Mouse (Mus musculus) midbrain, embryonic 11.5 days (tissue): ENCODE results near the gene Fap. TPM values are rescaled to one million over a fixed set of nuclear protein-coding genes. Genes with fewer than 3 reads are reported as not detected.

Experiments
- ATAC-seq: fragments of 200-750 bp; cut with Nextera tagmentation; 2 replicates; pipeline ENCODE4 v1.8.0; 2017; ENCODE audit warnings: moderate TSS enrichment, moderate library complexity; ENCODE audit not compliant: low FRiP score
- DNase-seq: peaks from one replicate; pipeline ENCODE4 v3.0.0; 2015; ENCODE audit warnings: low spot score; ENCODE audit errors: missing footprints
- H3K27ac ChIP-seq: fragments of 300-500 bp; sonication (generic); 2 replicates; pipeline ENCODE4 v1.5.1; 2014; ENCODE audit warnings: low read depth, low read length
- H3K27me3 ChIP-seq: fragments of 300-500 bp; sonication (generic); 2 replicates; pipeline ENCODE4 v1.6.1; 2014; ENCODE audit warnings: mild to moderate bottlenecking, low read length, moderate library complexity, mixed read lengths; ENCODE audit not compliant: control insufficient read depth, insufficient read depth
- H3K36me3 ChIP-seq: fragments of 300-500 bp; sonication (generic); 2 replicates; pipeline ENCODE4 v1.6.1; 2014; ENCODE audit warnings: mild to moderate bottlenecking, low read length, moderate library complexity, mixed read lengths; ENCODE audit not compliant: control insufficient read depth, insufficient read depth
- H3K4me1 ChIP-seq: fragments of 300-500 bp; sonication (generic); 2 replicates; pipeline ENCODE4 v1.6.1; 2014; ENCODE audit warnings: low read length; ENCODE audit not compliant: control insufficient read depth, insufficient read depth
- H3K4me2 ChIP-seq: fragments of 300-500 bp; sonication (generic); 2 replicates; pipeline ENCODE4 v1.6.1; 2014; ENCODE audit warnings: mild to moderate bottlenecking, moderate library complexity
- H3K4me3 ChIP-seq: fragments of 300-500 bp; sonication (generic); 2 replicates; pipeline ENCODE4 v1.5.1; 2014; ENCODE audit warnings: low read depth, low read length
- H3K9ac ChIP-seq: fragments of 300-500 bp; sonication (generic); 2 replicates; pipeline ENCODE4 v1.6.1; 2014; ENCODE audit warnings: low read length
- H3K9me3 ChIP-seq: fragments of 300-500 bp; sonication (generic); 2 replicates; pipeline ENCODE4 v1.6.1; 2016; ENCODE audit warnings: low read length; ENCODE audit not compliant: control insufficient read depth
- WGBS: fragments of 180-500 bp; shearing (Covaris S2); extraction: QIAGEN DNeasy Blood & Tissue Kit; methylation state at CpG from one replicate; pipeline ENCODE4 v1.1.7; 2014; 5-methylcytosine and 5-hydroxymethylcytosine counted together
- polyA plus RNA-seq: library from polyadenylated mRNA; unstranded; fragments of >200 nt; fragmentation: Nextera tagmentation; extraction: Ambion mirVana; gene quantifications from 2 replicates; pipeline ENCODE4 v1.2.1, GENCODE M21; 2014

Fap gene
- polyA plus RNA-seq, 1 experiment from 2014 or later, result 1.6 TPM

- Histone ChIP-seq H3K4me3 (no peak overlapping the region), H3K27ac (no peak overlapping the region), H3K4me2 (no peak overlapping the region), H3K9ac (no peak overlapping the region), H3K27me3 (no peaks in the 10 kb centered on the region), H3K4me1 (no peaks in the 10 kb centered on the region), H3K36me3 (no peaks in the 10 kb centered on the region), H3K9me3 (no peaks in the 10 kb centered on the region)
- DNase-seq (no peak), ATAC-seq (no peak)
- 77% methylated on average over 18 of the region's 18 CpGs for WGBS
Observed at GRCm38 (mm10) chr2:62459241-62460174, 114.4 kb downstream of the Fap start.

DNA sequence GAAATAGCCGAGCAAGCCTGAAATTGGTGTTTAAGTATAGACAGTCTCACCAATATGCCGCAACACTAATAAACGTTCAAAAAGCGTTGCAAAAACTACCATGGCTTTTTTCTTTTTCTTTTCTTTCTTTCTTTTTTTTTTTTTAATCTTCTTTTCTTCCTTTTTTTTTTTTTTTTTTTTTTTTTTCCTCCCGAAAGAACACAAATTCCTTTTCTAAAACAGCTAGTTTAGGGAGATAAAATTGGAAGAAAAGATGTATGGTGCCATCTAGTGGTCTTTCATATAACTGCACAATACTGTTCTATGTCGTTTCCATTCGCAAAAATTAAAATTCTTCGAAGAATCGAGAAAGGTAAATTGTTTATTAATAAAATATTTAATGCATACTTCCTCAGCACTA, 115.8 kb downstream of the Fap start:
- Histone ChIP-seq H3K36me3 (no peaks in the 10 kb centered on the region), H3K27ac (no peak overlapping the region), H3K27me3 (no peaks in the 10 kb centered on the region), H3K4me1 (no peaks in the 10 kb centered on the region), H3K9ac (no peak overlapping the region), H3K9me3 (no peaks in the 10 kb centered on the region), H3K4me3 (no peak overlapping the region), H3K4me2 (no peak overlapping the region)
- ATAC-seq, result peak; percentile 12; the same call in 1 of the 2 replicates
- no peak for DNase-seq
- 43% methylated on average over 9 of the region's 9 CpGs for WGBS

GRCm38 (mm10) chr2:62454991-62455390, 118.9 kb downstream of the Fap start:
- no peak overlapping the region for H3K4me2 ChIP-seq
- H3K9ac ChIP-seq, result no peak overlapping the region
- no peaks in the 10 kb centered on the region for H3K4me1 ChIP-seq
- H3K9me3 ChIP-seq, result no peaks in the 10 kb centered on the region
- H3K27ac ChIP-seq, result no peak overlapping the region
- DNase-seq (no peak), ATAC-seq (no peak)
- WGBS, result 88% methylated on average over 11 of the region's 11 CpGs
- H3K4me3 ChIP-seq, result no peak overlapping the region
- H3K36me3 ChIP-seq, result no peaks in the 10 kb centered on the region
- no peaks in the 10 kb centered on the region for H3K27me3 ChIP-seq

DNA sequence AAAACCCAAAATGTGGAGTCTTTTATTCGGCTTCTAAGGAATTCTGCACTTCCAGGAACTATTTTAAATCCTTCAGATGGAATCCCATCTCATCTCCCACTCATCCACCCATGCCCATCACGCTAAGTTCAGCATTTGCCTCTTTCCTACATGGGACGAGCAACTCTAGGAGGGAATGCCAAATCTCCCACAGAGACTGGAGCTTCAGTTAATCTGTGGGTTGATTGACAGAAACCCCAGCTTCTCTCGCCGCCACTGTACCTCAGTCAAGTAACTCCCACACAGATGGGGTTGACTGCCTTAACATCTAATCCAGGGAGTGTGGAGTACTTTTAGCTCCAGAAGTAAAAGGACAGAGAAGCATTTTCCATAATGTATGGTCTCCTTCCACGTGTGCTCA, 119.8 kb downstream of the Fap start:
- ATAC-seq (no peak), DNase-seq (no peak)
- H3K9me3 ChIP-seq, result no peaks in the 10 kb centered on the region
- H3K4me1 ChIP-seq, result no peaks in the 10 kb centered on the region
- no peak overlapping the region for H3K4me2 ChIP-seq
- H3K27ac ChIP-seq, result no peak overlapping the region
- no peak overlapping the region for H3K4me3 ChIP-seq
- no peak overlapping the region for H3K9ac ChIP-seq
- no peaks in the 10 kb centered on the region for H3K36me3 ChIP-seq
- WGBS, result 76% methylated on average over 6 of the region's 6 CpGs
- no peaks in the 10 kb centered on the region for H3K27me3 ChIP-seq

Other genes with a start within 250 kb of the Fap start
- 0.80 and 1.2 TPM in 2 replicates for gene Dpp4, start 161.8 kb downstream of the Fap start, polyA plus RNA-seq
- gene Gcg, start 90.4 kb downstream of the Fap start, polyA plus RNA-seq, result not detected in 2 replicates
- gene Ifih1, start 72.2 kb upstream of the Fap start, polyA plus RNA-seq, result 0.93 and 1.3 TPM in 2 replicates
- 1.8 and 2.2 TPM in 2 replicates for gene Gca, start 90.2 kb upstream of the Fap start, polyA plus RNA-seq